Mouse (Mus musculus): Measurements from ENCODE around the gene Btbd3.

Gene Btbd3

DNA sequence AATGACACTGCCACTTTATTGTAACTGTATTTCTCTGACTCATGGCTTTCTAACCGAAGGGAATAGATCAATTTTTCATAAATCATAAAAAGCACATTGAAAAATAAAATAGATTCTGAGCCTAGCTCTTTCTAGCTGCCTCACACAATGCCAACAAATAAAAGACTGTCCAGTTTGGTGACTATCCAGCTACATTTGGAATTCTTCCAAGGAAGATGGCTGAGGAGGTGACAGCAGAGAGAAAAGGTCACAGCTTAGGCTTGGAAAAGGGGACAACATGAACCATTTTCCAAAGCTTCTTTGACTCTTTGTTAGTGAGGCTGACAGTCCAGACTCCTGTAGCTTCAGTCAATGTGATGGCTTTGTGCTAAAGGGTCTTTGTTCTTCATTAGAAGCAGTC, 132.2 kb downstream of the Btbd3 start:
- no peak for DNase-seq (ENCODE audit: low spot score)

DNA sequence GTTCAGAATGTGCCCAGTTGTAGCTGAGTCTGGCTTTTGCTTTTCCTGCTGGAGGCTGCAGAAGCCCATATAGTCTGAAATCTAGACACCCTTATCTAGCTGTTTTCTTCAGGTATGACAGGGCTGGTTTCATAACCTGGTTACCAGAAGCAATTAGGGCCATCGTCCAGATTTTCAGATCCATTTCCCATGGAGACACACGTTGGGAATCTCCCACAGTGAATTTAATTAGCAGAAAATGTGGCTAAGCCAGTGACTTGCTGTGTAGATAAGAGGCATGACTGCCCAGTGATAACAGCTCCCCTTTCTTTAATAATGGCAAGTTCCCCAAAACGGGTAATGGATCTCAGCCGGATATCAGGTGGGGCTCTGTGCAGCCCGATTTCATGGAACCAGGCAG, 146.7 kb downstream of the Btbd3 start:
- DNase-seq (ENCODE audit: low spot score): no peak

DNA sequence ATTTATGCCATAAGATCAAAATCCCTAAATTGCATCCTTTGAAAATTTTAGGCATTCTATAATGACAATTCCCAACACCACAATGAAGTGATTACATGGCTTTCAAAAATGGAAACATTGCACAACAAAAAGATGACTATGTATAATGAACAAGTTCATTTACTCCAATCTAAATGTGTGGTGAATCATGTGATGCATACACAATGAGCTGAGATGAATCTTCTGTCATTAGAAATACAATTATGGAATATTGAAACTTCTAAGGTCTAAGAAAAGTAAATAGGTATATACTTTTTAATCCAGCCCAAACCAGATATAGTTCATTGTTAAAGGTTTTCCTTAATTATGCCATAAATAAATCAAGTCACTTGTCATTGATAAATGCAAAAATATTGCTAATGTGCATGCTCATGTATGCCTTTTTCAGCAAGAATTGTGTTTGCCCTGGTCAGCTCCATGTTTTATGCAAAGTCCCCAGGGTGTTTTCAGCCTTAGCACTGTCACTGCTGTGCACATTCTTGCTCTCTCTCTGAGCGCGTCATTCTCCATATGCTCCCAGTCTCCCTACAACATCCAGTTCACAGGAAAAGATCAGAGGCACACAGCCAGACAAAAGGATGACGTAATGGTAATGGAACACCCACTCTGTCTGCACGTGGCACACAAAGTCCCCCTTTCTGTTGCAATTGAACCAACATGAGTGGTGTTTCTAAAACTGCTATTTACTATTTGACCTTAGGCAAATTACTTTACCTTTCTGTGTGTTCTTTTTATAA, 149.6 kb downstream of the Btbd3 start:
- DNase-seq (ENCODE audit: low spot score): peak; percentile 13

DNA sequence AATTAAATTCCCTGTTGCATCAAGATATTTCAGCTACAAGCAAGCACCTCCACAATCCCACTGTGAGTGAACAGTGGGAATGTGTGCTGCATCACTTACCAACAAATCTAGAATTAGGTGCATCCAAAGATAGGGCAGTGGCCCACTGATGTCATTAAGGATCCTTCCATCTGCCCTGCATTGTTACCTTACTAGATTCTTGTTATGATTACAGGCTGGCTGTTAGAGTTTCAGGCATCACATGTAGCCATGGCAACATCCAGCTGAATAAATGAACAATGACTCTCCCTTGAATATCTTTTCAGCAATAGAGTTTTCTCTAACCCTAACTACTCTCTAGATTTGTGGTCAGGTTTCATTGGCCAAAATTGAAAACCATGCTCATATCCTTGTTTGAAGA, 150.3 kb downstream of the Btbd3 start:
- no peak for DNase-seq (ENCODE audit: low spot score)

DNA sequence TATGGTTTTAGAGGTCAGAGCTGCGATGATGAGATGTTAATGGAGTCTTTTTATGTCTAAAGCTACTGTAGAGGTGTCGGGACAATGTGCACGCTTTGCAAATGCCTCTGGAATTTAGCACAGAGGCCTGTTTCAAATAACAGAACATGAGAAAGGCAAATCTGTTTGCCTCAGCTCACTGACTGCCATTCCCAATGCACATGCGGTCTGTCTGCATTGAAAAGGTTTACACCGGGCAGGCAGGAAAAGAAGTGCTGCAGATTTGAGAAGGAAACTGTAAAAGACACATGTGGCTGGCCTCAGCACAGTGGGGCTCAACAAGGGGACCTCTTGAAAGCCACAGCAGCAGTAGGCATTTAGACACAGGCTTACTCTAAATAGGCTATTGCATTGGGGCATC, 156.2 kb downstream of the Btbd3 start:
- DNase-seq (ENCODE audit: low spot score): no peak

DNA sequence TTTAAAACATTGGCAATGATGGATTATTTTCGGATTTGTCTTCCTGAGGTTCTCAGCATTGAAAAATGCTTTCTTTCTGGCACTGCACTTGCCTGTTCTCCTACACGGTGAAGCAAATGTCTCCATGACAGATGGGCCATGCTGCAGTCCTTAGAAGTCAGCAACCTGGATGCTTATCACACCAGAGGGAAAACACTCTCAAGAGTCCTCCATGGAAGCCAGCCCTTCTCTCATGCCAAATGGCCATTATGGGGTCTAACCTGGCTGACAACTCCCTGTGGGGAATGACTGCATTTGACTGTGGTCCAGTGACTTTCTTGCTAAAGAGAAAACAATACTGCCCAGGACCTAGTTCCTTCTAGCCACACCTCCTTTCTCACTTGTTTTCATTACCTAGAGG, 166.0 kb downstream of the Btbd3 start:
- no peak for DNase-seq (ENCODE audit: low spot score)

DNA sequence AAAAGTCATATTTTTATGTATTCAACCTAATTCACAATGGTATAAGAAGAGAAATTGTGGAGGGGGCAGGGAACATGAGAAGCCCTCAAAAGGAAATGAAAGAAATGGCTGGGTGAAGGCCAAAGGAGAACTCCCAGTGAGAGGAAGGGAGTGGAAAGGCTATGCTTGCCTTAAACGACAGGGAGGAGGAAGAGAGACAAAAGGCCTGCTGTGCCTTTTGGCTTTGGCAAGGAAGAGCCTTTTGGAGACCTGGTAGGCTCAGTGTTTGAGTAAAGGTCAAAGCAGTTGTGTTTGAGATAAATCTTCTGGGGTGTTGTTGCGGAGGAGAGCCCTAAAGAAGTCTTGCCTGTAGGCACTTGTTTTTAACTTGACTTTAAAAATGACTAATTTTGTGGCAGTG, 175.6 kb downstream of the Btbd3 start:
- DNase-seq (ENCODE audit: low spot score): no peak

DNA sequence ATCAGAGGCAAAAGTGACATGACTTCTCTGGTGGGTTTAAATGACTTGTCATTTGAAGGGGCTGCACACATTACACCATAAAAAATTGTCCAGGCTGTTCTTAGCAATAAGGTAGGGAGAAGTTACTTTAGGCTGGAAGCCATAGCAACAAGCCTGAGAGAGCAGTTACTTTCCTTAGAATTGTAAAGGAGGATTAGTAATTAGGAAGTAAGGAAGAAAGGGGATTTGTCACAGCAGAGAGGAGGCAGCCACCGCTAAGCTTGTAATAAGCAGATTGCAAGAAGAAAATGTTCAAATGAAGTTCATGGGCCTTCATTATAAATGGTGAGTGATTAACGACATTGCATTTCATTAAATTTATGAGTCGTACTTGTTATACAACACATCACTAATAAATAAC, 190.1 kb downstream of the Btbd3 start:
- DNase-seq (ENCODE audit: low spot score): no peak

DNA sequence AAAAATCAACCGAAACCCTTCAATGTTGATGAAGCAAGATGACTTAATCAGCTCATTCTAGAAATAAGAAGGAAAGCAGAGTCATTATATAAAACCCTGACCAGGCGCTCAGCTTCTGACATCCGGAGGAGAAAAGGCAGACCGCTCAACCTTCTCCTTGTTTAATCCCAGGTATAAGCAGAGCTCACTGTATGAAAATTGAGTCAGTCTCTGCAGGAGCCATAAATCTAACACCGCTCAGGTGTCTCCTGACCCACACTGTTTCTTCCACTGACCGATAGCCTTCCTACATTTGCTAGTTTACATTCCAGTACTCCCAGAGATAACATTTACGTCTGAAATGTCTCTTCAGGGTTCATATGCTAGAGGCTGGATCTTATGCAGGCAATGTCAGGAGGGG, 190.6 kb downstream of the Btbd3 start:
- no peak for DNase-seq (ENCODE audit: low spot score)

DNA sequence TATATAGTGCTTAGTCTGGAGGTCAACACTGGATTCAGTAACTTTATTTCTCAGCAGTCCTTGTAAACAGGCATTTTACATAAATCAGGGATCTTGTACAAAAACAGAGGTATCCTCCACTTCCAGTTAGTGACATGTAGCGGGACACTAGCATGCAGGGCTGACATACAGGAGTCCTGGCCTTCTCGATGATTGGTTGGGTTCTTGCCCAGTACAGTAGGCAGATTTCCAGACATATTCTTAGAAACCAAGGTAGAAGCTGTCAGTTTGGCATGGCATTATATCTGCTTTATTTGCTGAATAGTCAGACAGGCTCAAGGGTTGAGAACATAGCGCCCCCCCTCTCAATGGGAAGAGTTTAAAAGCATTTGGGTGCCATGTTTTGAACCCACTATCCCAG, 191.3 kb downstream of the Btbd3 start:
- DNase-seq (ENCODE audit: low spot score): no peak

DNA sequence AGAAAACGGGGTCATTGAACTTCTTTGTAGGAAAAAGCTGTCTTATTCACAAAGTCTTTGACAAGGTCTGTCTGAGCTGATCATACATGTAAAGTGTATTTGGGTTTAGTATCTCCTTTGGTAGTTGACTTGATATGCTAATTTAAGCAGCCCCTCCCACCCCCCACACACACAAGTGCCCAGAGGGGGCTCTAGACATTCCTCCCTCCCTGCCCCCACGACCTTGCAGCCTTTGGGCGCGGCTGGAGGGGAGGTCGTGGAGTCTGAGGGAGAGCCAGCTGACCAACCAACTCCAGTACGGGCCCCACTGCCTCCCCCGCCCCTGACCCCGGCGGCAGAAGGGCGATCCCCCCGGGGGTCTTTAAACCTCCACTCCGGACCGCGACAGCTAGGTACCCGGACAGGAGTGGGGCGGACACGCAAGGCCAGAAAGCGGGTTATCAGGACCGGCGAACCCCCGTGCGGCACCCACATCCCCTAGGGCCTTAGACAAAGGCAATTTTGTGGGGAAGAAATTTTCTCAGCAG, 211.7 kb downstream of the Btbd3 start:
- no peak for DNase-seq (ENCODE audit: low spot score)

DNA sequence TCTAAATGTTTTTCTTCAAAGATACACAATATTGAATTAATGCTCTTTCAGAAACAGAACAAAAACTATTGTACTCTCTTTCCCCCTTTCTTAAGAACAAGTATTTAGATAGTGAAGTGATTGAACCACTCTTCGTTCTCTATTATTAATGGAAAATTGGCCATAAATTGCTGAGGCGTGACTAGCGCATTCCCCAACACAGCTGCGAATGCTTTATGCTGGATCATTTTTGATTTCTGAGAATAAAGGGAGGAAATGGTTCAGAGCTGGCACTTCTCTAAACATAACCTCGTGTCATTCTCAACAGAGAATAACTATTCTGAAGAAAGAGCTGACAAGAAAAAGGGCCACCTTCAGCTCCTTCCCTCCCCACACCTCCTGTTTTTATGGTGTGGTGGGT, 217.0 kb downstream of the Btbd3 start:
- DNase-seq (ENCODE audit: low spot score): no peak

DNA sequence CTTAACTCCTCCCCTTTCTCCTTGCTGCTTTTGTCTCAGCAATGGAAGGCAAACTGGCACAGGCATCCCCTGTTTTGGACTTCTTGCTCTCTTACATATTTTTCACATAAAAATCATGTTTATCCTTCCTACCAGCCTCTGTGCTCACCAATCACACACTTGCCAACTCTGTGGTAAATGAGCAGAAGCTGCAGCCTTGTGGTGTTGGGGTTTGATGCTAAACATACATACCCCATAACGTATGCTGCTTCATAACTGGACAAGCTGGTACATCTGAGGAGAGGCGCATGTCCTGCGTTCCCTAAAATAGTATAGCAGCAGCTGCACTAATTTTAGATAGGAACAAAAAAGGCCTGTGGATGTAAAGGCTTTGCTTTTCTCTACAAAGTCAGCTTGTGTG, 220.1 kb downstream of the Btbd3 start:
- DNase-seq (ENCODE audit: low spot score): peak; percentile 56

DNA sequence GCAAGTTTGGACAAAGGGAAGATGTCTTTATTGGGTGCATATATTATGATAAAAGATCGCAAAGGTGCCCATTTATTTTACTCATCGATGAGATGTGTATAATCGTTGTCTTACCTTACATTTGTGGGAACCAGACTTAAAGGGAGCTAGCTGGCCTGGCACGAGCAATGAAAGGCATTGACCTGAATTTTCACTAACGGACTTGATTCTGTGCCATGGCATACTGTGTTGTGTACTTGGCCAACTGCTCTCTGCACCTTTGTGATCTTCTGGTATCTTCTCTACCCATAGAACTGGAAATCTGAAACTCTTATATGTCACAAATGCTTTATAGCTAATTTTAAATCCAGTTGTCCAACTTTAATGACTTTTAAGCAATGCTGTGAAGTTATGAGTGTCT, 220.9 kb downstream of the Btbd3 start:
- DNase-seq (ENCODE audit: low spot score): no peak

DNA sequence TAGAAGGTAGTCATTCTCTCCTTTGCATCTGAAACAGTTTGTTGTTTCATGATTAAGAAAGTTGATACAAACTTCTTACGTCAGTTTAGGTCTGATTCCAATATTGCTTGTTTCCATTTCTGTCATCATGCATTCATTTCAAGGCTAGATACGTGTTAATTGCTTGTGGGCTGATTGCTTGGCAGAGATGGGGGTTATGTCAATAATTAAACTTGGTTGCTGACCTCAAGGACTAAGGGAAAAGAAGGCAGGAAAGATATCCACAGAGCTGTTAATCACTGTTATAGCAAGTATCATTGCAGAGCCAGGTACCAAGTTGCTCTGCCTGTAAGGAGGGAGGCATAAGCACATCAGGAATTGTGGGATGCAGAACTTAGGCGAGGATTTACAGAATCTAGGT, 226.2 kb downstream of the Btbd3 start:
- no peak for DNase-seq (ENCODE audit: low spot score)

DNA sequence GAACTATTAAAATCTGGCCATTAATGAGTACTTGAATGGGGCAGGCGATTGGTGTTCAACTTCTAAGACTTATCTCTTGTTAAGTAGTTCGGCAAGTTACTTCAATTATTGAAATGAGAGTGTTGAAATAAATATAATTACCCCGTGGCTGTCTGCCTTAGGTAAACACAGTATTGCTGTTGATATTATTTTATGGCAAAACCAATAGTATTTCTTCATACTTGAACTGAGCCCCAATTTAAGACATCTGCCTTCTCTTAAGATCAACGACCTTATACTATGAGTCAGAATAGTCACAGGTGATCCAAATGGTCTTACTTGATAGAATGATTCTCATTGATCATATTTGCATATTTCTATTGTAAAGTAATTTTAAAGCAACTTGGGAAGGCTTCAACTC, 228.5 kb downstream of the Btbd3 start:
- no peak for DNase-seq (ENCODE audit: low spot score)

DNA sequence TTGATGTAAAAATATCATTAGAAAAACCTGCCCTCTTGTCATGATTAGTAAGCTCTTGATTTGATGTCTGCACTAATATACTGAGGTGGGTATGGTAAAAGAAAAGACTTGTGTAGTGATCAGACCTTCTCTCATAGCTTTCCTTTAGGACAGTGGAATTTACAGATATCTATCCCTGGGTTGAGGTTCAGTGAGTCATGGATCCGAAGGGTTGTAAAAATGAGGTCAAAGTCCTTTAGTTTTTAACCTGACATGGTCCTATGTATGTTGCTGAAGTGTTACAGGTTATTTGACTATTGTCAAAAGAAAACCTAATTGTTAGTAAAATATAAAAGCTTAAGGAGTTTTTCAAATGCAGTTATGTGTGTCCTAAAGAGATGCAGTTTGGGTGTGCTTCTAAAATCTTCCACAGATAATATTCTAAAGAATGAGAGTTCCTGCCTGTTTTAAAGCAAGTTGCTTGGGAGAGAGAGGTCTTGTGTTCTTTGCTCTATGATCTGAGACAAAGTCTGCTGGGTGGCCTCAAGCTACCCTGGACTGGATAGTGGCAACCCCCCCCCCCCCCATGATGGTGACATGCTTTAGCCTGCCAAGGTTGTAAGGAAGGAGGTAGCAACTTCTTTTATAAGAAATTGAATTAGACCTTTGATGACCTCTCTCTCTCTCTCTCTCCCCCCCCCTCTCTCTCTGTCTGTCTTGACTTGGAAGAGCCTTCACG, 234.5 kb downstream of the Btbd3 start:
- DNase-seq (ENCODE audit: low spot score): no peak

DNA sequence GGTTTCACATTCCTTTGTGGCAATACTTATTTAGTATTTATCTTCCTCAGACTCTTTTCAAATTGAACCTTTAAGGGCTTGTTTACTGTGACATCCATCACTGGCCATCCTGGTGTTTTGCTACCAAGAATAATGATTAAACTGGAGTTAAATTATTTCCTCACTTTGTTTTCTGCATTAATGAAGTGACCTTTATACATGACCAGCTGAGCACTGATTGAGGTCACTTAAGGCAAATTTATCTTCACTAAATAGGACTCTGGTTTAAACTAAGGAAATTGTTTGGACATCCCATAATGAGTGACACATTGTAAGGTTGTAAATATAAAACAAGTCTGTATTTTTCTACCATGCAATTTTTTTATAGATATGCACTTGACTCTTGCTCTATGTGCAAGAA, 235.8 kb downstream of the Btbd3 start:
- no peak for DNase-seq (ENCODE audit: low spot score)

DNA sequence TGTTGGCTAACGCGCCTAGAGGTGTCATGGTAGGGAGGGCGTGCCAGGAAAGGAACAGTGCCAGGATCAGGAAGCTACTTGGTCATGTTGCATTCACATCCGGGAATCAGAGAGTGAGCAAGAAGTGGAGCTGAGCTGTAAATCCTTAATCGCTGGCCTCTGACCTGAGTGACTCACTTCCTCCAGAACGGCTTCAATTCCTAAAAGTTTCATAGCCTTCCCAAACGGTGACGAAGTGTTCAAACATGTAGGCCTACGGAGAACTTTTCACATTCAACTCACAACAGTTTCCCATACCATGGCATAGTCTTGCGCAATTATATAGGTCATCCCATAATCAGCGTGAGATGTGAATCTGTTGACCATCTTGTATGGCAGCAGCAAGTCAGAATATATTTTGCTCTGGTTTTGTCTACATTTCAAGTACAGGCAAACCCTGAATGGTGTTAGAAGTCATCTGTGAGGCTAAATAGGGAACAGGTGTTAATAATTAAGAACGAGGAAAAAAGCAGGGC, 247.6 kb downstream of the Btbd3 start:
- DNase-seq (ENCODE audit: low spot score): no peak

DNA sequence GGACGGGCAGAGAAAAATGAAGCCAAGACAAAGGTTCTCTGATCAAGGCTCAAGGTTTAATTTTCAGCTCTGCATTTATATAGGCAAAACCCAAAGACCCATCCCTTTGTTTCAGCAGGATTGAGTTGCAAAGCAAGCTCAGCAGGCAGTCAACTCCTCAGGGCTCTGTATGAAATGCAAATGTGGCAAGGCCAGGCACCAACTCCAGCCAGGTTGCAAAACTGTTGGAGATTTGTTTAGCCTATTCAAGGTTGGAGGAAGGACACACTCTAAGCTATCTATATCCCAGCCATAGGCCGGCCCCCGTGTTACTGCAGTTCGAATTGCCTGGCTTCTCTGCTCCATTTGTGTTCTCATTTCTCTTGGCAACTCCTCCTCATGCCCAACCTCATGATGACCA, 259.2 kb downstream of the Btbd3 start:
- no peak for DNase-seq (ENCODE audit: low spot score)

DNA sequence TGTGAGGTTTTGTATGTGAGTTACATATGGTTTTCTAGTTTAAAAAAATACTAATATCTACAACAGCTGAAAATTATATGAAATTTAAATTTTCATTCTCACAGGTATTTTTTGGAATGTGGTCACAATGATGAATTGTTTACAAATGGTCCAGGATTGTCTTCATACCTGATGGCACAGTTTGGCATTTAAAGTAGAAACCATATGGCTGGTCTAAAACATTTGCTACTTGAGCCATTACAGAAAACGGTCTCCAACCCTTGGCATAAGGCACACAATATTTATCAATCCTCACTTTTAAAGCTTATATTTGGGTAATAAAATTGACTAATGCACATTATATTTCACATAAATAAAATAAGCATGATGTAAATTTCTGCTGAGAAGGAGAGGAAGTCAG, 272.1 kb downstream of the Btbd3 start:
- DNase-seq (ENCODE audit: low spot score): no peak

DNA sequence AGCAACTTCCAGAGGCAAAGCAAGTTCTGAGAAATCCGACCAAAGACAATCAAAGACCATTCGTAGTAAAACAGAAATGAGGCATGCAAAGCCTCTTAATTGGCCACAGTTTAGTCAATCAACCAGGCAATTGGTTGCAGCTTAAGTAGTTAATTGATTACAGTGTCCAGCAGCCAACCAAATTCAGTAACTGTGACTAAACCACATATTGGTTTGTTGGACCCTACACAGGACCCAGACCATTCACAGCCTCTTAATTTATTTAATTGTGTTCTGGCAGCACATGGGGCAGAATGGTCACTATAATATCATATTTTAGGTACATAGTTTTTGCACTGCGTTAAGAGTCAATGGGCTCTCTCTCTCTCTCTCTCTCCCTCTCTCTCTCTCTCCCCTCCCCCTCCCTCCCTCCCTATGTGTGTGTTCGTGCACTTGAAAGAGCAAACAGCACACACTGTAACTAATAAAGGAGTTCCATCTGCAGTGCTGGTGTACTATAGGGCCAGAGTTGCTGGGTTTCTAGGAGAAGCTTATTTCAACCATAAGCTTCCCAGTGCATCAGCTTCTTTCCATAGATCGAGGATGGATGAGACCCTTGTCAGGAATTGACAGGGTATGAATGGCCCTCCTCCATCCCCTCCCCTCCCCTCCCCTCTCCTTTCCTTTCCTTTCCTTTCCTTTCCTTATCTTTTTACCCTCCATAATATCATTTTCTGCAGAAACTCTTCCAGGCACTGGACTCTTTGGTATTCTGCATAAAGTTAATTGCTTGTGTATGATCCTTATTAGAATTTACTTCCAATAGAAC, 275.0 kb downstream of the Btbd3 start:
- DNase-seq (ENCODE audit: low spot score): no peak

DNA sequence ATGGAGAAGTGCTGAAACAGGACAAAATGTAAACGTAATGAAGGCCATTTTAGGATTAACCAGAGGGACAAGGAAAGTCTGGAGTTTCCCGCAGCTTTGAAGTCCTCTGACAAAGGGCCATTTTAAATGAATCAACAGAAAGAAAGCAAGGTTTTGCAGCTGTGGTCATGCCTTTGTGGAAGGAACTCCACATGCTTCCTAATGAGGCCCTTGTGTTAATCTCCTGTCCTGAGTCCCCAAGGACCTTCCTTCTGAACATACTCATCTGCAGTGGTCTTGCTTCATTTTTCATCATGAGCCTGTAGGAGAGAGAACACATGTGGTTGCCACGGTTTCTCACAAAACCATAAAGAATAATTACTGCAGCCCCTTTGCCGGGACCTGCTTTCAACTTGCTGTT, 275.6 kb downstream of the Btbd3 start:
- DNase-seq (ENCODE audit: low spot score): no peak
